Mouse (Mus musculus): Measurements from ENCODE around the gene Lenep.

DNA sequence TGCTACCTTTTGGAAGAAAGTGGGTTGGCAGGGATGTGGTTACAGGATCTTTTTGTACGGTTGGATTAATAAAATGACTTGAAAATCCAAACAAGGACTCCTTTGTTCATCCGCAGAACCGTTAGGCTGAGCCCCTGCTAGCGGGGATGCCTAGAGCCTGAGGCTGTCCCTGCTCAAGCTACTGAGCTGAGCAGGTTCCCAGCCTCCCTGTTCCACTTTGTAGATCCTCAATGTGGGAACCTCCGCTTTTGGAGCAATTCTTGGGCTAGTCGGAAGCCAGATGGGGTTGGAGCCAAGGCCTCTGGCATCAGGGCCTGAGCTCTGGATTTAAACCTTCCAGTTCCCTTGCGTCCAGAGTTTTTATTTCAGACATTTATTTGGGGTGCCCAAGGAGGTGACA lies 32.4 kb upstream of the Lenep start:
- TF ChIP-seq POLR2A (IDR thresholded peaks at IDR 0.05; ENCODE audit: borderline replicate concordance, insufficient read depth, low read length) (no peak), CTCF (IDR thresholded peaks at IDR 0.05; ENCODE audit: borderline replicate concordance, insufficient read depth, low read depth, low read length) (no peak)

Measured in cerebellum, adult 2 months (tissue).